Mouse (Mus musculus): Measurements from ENCODE around the gene Ifna1. TPM values are rescaled to one million over a fixed set of nuclear protein-coding genes. Genes with fewer than 3 reads are reported as not detected.
"Not testable (repeated sequence)": the region's sequence is repeated elsewhere in the genome, so short reads cannot be mapped to it uniquely, and the experiment has no call there.

Gene Ifna1
- polyA plus RNA-seq, 1 experiment: not detected

- no peaks in the 10 kb centered on the region for H3K27me3 ChIP-seq (ENCODE audit: control insufficient read depth, insufficient read depth, low read length)
- H3K36me3 ChIP-seq (ENCODE audit: control insufficient read depth, insufficient read depth, low read length): no peaks in the 10 kb centered on the region
- H3K4me1 ChIP-seq (ENCODE audit: control insufficient read depth, insufficient read depth, low read length): no peaks in the 10 kb centered on the region
- H3K27ac ChIP-seq (ENCODE audit: control insufficient read depth, insufficient read depth, low read depth, low read length): no peak overlapping the region
- no peak overlapping the region for H3K4me3 ChIP-seq (ENCODE audit: control insufficient read depth, low read depth, low read length)
- TF ChIP-seq POLR2A (IDR thresholded peaks at IDR 0.05; ENCODE audit: control insufficient read depth, low read depth, low read length) (no peak), CTCF (IDR thresholded peaks at IDR 0.05; ENCODE audit: control insufficient read depth, insufficient read depth, insufficient replicate concordance, low read depth, low read length) (no peak)
Measured at GRCm38 (mm10) chr4:88830523-88830922, 19.4 kb upstream of the Ifna1 start.

- H3K4me1 ChIP-seq (ENCODE audit: control insufficient read depth, insufficient read depth, low read length): not testable (repeated sequence)
Measured at GRCm38 (mm10) chr4:88835225-88835624, 14.7 kb upstream of the Ifna1 start, which contains the start of gene Ifna5. Ifna5 (plus strand) TSS chr4:88835525.

GRCm38 (mm10) chr4:88838828-88839227 is 11.1 kb upstream of the Ifna1 start:
- H3K27me3 ChIP-seq (ENCODE audit: control insufficient read depth, insufficient read depth, low read length): no peaks in the 10 kb centered on the region
- no peaks in the 10 kb centered on the region for H3K4me1 ChIP-seq (ENCODE audit: control insufficient read depth, insufficient read depth, low read length)
- no peaks in the 10 kb centered on the region for H3K36me3 ChIP-seq (ENCODE audit: control insufficient read depth, insufficient read depth, low read length)
- H3K4me3 ChIP-seq (ENCODE audit: control insufficient read depth, low read depth, low read length): no peak overlapping the region
- TF ChIP-seq CTCF (IDR thresholded peaks at IDR 0.05; ENCODE audit: control insufficient read depth, insufficient read depth, insufficient replicate concordance, low read depth, low read length): no peak
- no peak for TF ChIP-seq POLR2A (IDR thresholded peaks at IDR 0.05; ENCODE audit: control insufficient read depth, low read depth, low read length)
- no peak overlapping the region for H3K27ac ChIP-seq (ENCODE audit: control insufficient read depth, insufficient read depth, low read depth, low read length)

More at GRCm38 (mm10) chr4:88835225-88835624, 14.7 kb upstream of the Ifna1 start, which contains the start of gene Ifna5:
- not testable (repeated sequence) for H3K27me3 ChIP-seq (ENCODE audit: control insufficient read depth, insufficient read depth, low read length); H3K36me3 ChIP-seq (ENCODE audit: control insufficient read depth, insufficient read depth, low read length); H3K4me3 ChIP-seq (ENCODE audit: control insufficient read depth, low read depth, low read length); H3K27ac ChIP-seq (ENCODE audit: control insufficient read depth, insufficient read depth, low read depth, low read length)

GRCm38 (mm10) chr4:88840058-88840457 is 9.8 kb upstream of the Ifna1 start:
- Histone ChIP-seq H3K36me3 (ENCODE audit: control insufficient read depth, insufficient read depth, low read length) (no peaks in the 10 kb centered on the region), H3K27me3 (ENCODE audit: control insufficient read depth, insufficient read depth, low read length) (no peaks in the 10 kb centered on the region), H3K4me3 (ENCODE audit: control insufficient read depth, low read depth, low read length) (no peak overlapping the region), H3K4me1 (ENCODE audit: control insufficient read depth, insufficient read depth, low read length) (no peaks in the 10 kb centered on the region), H3K27ac (ENCODE audit: control insufficient read depth, insufficient read depth, low read depth, low read length) (no peak overlapping the region)
- TF ChIP-seq CTCF (IDR thresholded peaks at IDR 0.05; ENCODE audit: control insufficient read depth, insufficient read depth, insufficient replicate concordance, low read depth, low read length) (no peak), POLR2A (IDR thresholded peaks at IDR 0.05; ENCODE audit: control insufficient read depth, low read depth, low read length) (no peak)

GRCm38 (mm10) chr4:88841438-88841911 is 8.4 kb upstream of the Ifna1 start, which contains the start of gene Ifna4:
Ifna4 (plus strand) TSS chr4:88841861.
- Histone ChIP-seq H3K27ac (ENCODE audit: control insufficient read depth, insufficient read depth, low read depth, low read length) (no peak within 1 kb of the TSS), H3K27me3 (ENCODE audit: control insufficient read depth, insufficient read depth, low read length) (no peaks in the 10 kb centered on the region), H3K4me3 (ENCODE audit: control insufficient read depth, low read depth, low read length) (no peak within 1 kb of the TSS), H3K36me3 (ENCODE audit: control insufficient read depth, insufficient read depth, low read length) (no peaks in the 10 kb centered on the region), H3K4me1 (ENCODE audit: control insufficient read depth, insufficient read depth, low read length) (no peaks in the 10 kb centered on the region)
- no peak for TF ChIP-seq CTCF (IDR thresholded peaks at IDR 0.05; ENCODE audit: control insufficient read depth, insufficient read depth, insufficient replicate concordance, low read depth, low read length)
- no peak for TF ChIP-seq POLR2A (IDR thresholded peaks at IDR 0.05; ENCODE audit: control insufficient read depth, low read depth, low read length)

GRCm38 (mm10) chr4:88845334-88845733 is 4.6 kb upstream of the Ifna1 start:
- H3K4me1 ChIP-seq (ENCODE audit: control insufficient read depth, insufficient read depth, low read length): no peaks in the 10 kb centered on the region
- no peak overlapping the region for H3K27ac ChIP-seq (ENCODE audit: control insufficient read depth, insufficient read depth, low read depth, low read length)
- no peaks in the 10 kb centered on the region for H3K36me3 ChIP-seq (ENCODE audit: control insufficient read depth, insufficient read depth, low read length)
- no peak for TF ChIP-seq CTCF (IDR thresholded peaks at IDR 0.05; ENCODE audit: control insufficient read depth, insufficient read depth, insufficient replicate concordance, low read depth, low read length)
- no peak for TF ChIP-seq POLR2A (IDR thresholded peaks at IDR 0.05; ENCODE audit: control insufficient read depth, low read depth, low read length)
- H3K4me3 ChIP-seq (ENCODE audit: control insufficient read depth, low read depth, low read length): no peak overlapping the region
- H3K27me3 ChIP-seq (ENCODE audit: control insufficient read depth, insufficient read depth, low read length): no peaks in the 10 kb centered on the region

- Histone ChIP-seq H3K27ac (ENCODE audit: control insufficient read depth, insufficient read depth, low read depth, low read length) (no peak overlapping the region), H3K27me3 (ENCODE audit: control insufficient read depth, insufficient read depth, low read length) (no peaks in the 10 kb centered on the region), H3K4me1 (ENCODE audit: control insufficient read depth, insufficient read depth, low read length) (no peaks in the 10 kb centered on the region), H3K4me3 (ENCODE audit: control insufficient read depth, low read depth, low read length) (no peak overlapping the region), H3K36me3 (ENCODE audit: control insufficient read depth, insufficient read depth, low read length) (no peaks in the 10 kb centered on the region)
- TF ChIP-seq POLR2A (IDR thresholded peaks at IDR 0.05; ENCODE audit: control insufficient read depth, low read depth, low read length) (no peak), CTCF (IDR thresholded peaks at IDR 0.05; ENCODE audit: control insufficient read depth, insufficient read depth, insufficient replicate concordance, low read depth, low read length) (no peak)
Measured at GRCm38 (mm10) chr4:88851026-88851763, 1.3 kb downstream of the Ifna1 start.

Measured in testis, adult 2 months (tissue).